Mouse (Mus musculus): ENCODE data around the gene Flna. TPM values are rescaled to one million over a fixed set of nuclear protein-coding genes. Genes with fewer than 3 reads are reported as not detected.

The Flna gene
- polyA plus RNA-seq, 1 experiment from 2014 or later = 129 TPM

Small RNA genes lying within 50 kb of the gene (microRNA-seq; reads per million reads assigned to microRNA genes)
- gene Mir7091 = not detected

Other genes starting within 250 kb of the Flna start
- 53.0 and 55.9 TPM in 2 replicates for gene Irak1, start 225.9 kb downstream of the Flna start, polyA plus RNA-seq (2015; fragmentation: Nextera tagmentation; extraction: Ambion mirVana)
- not detected in 2 replicates for gene Opn1mw, start 122.4 kb downstream of the Flna start, polyA plus RNA-seq (2015; fragmentation: Nextera tagmentation; extraction: Ambion mirVana)
- gene Mecp2, start 114.5 kb downstream of the Flna start, polyA plus RNA-seq (2015; fragmentation: Nextera tagmentation; extraction: Ambion mirVana) = 11.3 and 11.5 TPM in 2 replicates
- not detected in 2 replicates for gene Tex28, start 82.0 kb downstream of the Flna start, polyA plus RNA-seq (2015; fragmentation: Nextera tagmentation; extraction: Ambion mirVana)
- 0.09 and 0.10 TPM in 2 replicates for gene Tktl1, start 72.6 kb downstream of the Flna start, polyA plus RNA-seq (2015; fragmentation: Nextera tagmentation; extraction: Ambion mirVana)
- 13.0 and 16.2 TPM in 2 replicates for gene Emd, start 4.9 kb upstream of the Flna start, polyA plus RNA-seq (2015; fragmentation: Nextera tagmentation; extraction: Ambion mirVana)
- gene Rpl10, start 21.0 kb upstream of the Flna start, polyA plus RNA-seq (2015; fragmentation: Nextera tagmentation; extraction: Ambion mirVana) = 368 and 465 TPM in 2 replicates
- 77.6 and 87.9 TPM in 2 replicates for gene Taz, start 32.1 kb upstream of the Flna start, polyA plus RNA-seq (2015; fragmentation: Nextera tagmentation; extraction: Ambion mirVana)
- gene Dnase1l1, start 32.5 kb upstream of the Flna start, polyA plus RNA-seq (2015; fragmentation: Nextera tagmentation; extraction: Ambion mirVana) = 15.7 and 17.3 TPM in 2 replicates
- gene Atp6ap1, start 47.3 kb upstream of the Flna start, polyA plus RNA-seq (2015; fragmentation: Nextera tagmentation; extraction: Ambion mirVana) = 126 and 131 TPM in 2 replicates
- 144 and 150 TPM in 2 replicates for gene Gdi1, start 55.2 kb upstream of the Flna start, polyA plus RNA-seq (2015; fragmentation: Nextera tagmentation; extraction: Ambion mirVana)
- 55.0 and 56.6 TPM in 2 replicates for gene Fam50a, start 63.2 kb upstream of the Flna start, polyA plus RNA-seq (2015; fragmentation: Nextera tagmentation; extraction: Ambion mirVana)
- gene Plxna3, start 79.2 kb upstream of the Flna start, polyA plus RNA-seq (2015; fragmentation: Nextera tagmentation; extraction: Ambion mirVana) = 3.3 and 5.6 TPM in 2 replicates
- gene Lage3, start 103.8 kb upstream of the Flna start, polyA plus RNA-seq (2015; fragmentation: Nextera tagmentation; extraction: Ambion mirVana) = 79.3 and 81.7 TPM in 2 replicates
- gene Ubl4a, start 123.4 kb upstream of the Flna start, polyA plus RNA-seq (2015; fragmentation: Nextera tagmentation; extraction: Ambion mirVana) = 61.2 and 66.1 TPM in 2 replicates
- 14.9 and 17.2 TPM in 2 replicates for gene Slc10a3, start 123.5 kb upstream of the Flna start, polyA plus RNA-seq (2015; fragmentation: Nextera tagmentation; extraction: Ambion mirVana)
- 26.4 and 29.0 TPM in 2 replicates for gene Fam3a, start 143.5 kb upstream of the Flna start, polyA plus RNA-seq (2015; fragmentation: Nextera tagmentation; extraction: Ambion mirVana)
- 21.9 and 23.0 TPM in 2 replicates for gene Ikbkg, start 143.5 kb upstream of the Flna start, polyA plus RNA-seq (2015; fragmentation: Nextera tagmentation; extraction: Ambion mirVana)
- gene G6pdx, start 179.4 kb upstream of the Flna start, polyA plus RNA-seq (2015; fragmentation: Nextera tagmentation; extraction: Ambion mirVana) = 18.0 and 20.3 TPM in 2 replicates
- gene Gm6880, start 231.6 kb upstream of the Flna start, polyA plus RNA-seq (2015; fragmentation: Nextera tagmentation; extraction: Ambion mirVana) = not detected in 2 replicates